Mouse (Mus musculus) cortical plate, adult 2 months (tissue): ENCODE results near the gene Krt6b.

Experiments used
- CTCF ChIP-seq: fragments of 200-500 bp; IDR thresholded peaks from 2 replicates; pipeline ENCODE4 v1.5.1; 2011; ENCODE audit warnings: mild to moderate bottlenecking, control low read depth, low read length; ENCODE audit not compliant: insufficient read depth; ENCODE audit errors: extremely low read depth
- POLR2A ChIP-seq: fragments of 200-500 bp; IDR thresholded peaks from 2 replicates; pipeline ENCODE4 v1.6.1; 2011; ENCODE audit warnings: mild to moderate bottlenecking, low read length, control low read depth; ENCODE audit not compliant: insufficient read depth; ENCODE audit errors: extremely low read depth

GRCm38 (mm10) chr15:101680187-101680586, at the start of gene Krt6b:
- TF ChIP-seq CTCF (no peak), POLR2A (no peak)
